Mouse (Mus musculus) forebrain, embryonic 10.5 days (tissue): ENCODE results near the gene Vmn2r34. TPM values are rescaled to one million over a fixed set of nuclear protein-coding genes. Genes with fewer than 3 reads are reported as not detected.
"Not testable (repeated sequence)": the region's sequence is repeated elsewhere in the genome, so short reads cannot be mapped to it uniquely, and the experiment has no call there.

Experiments
- DNase-seq: peaks from one replicate; pipeline ENCODE4 v3.0.0-alpha.2; 2017; ENCODE audit warnings: low spot score; ENCODE audit errors: extremely low spot score
- H3K27ac ChIP-seq: fragments of 300-500 bp; sonication (generic); 2 replicates; pipeline ENCODE4 v1.5.1; 2016; ENCODE audit warnings: mild to moderate bottlenecking
- H3K27me3 ChIP-seq: fragments of 300-500 bp; sonication (generic); 2 replicates; pipeline ENCODE4 v1.6.1; 2016; ENCODE audit warnings: mild to moderate bottlenecking; ENCODE audit not compliant: poor library complexity, severe bottlenecking
- H3K36me3 ChIP-seq: fragments of 300-500 bp; sonication (generic); replicated peaks from 2 replicates; pipeline ENCODE4 v1.6.1; 2016; ENCODE audit warnings: mild to moderate bottlenecking, moderate library complexity
- H3K4me1 ChIP-seq: fragments of 300-500 bp; sonication (generic); 2 replicates; pipeline ENCODE4 v1.6.1; 2016
- H3K4me3 ChIP-seq: fragments of 300-500 bp; sonication (generic); 2 replicates; pipeline ENCODE4 v1.5.1; 2016; ENCODE audit warnings: mild to moderate bottlenecking, moderate library complexity
- H3K9me3 ChIP-seq: fragments of 300-500 bp; sonication (generic); 2 replicates; pipeline ENCODE4 v1.6.1; 2016; ENCODE audit warnings: mild to moderate bottlenecking, moderate library complexity
- whole genome bisulfite sequencing: fragments of 180-500 bp; shearing (Covaris S2); methylation state at CpG from one replicate; pipeline ENCODE4 v1.1.7; 2016; 5-methylcytosine and 5-hydroxymethylcytosine counted together
- polyA plus RNA-seq: library from polyadenylated mRNA; unstranded; fragments of >200 nt; fragmentation: Nextera tagmentation; extraction: Ambion mirVana; gene quantifications from 2 replicates; pipeline ENCODE4 v1.2.1, GENCODE M21; 2016

The Vmn2r34 gene
- not detected in 2 replicates for polyA plus RNA-seq

GRCm38 (mm10) chr7:7689413-7689812, at the start of gene Vmn2r34:
Vmn2r34 (minus strand) TSS chr7:7689513.
- not testable (repeated sequence) for H3K9me3 ChIP-seq, DNase-seq, H3K27ac ChIP-seq, H3K4me1 ChIP-seq, H3K4me3 ChIP-seq, H3K27me3 ChIP-seq, H3K36me3 ChIP-seq
- WGBS = 65% methylated on average over 2 of the region's 2 CpGs

GRCm38 (mm10) chr7:7674032-7674431, 15.3 kb downstream of the Vmn2r34 start:
- WGBS = 89% methylated on average over 2 of the region's 2 CpGs
- H3K27ac ChIP-seq, H3K36me3 ChIP-seq, H3K4me3 ChIP-seq, H3K9me3 ChIP-seq, H3K27me3 ChIP-seq, H3K4me1 ChIP-seq, DNase-seq: not testable (repeated sequence)

Other genes starting within 250 kb of the Vmn2r34 start
- gene Vmn2r32, start 209.5 kb downstream of the Vmn2r34 start, polyA plus RNA-seq = not detected in 2 replicates
- gene Vmn2r33, start 122.7 kb downstream of the Vmn2r34 start, polyA plus RNA-seq = not detected in 2 replicates
- gene Vmn2r35, start 130.4 kb upstream of the Vmn2r34 start, polyA plus RNA-seq = not detected in 2 replicates
- gene Vmn2r36, start 213.0 kb upstream of the Vmn2r34 start, polyA plus RNA-seq = not detected in 2 replicates